Mouse (Mus musculus): ENCODE measurements around the gene Hba-x. TPM values are rescaled to one million over a fixed set of nuclear protein-coding genes. Genes with fewer than 3 reads are reported as not detected.

Hba-x gene
- not detected for total RNA-seq (2021)
- long read RNA-seq, experiment 1, result 0 reads
- long read RNA-seq, experiment 2, result 0 reads

GRCm38 (mm10) chr11:32276347-32276746, at the start of gene Hba-x:
Gene Hba-x (plus strand): TSS chr11:32276400.
- no peak for DNase-seq

DNA sequence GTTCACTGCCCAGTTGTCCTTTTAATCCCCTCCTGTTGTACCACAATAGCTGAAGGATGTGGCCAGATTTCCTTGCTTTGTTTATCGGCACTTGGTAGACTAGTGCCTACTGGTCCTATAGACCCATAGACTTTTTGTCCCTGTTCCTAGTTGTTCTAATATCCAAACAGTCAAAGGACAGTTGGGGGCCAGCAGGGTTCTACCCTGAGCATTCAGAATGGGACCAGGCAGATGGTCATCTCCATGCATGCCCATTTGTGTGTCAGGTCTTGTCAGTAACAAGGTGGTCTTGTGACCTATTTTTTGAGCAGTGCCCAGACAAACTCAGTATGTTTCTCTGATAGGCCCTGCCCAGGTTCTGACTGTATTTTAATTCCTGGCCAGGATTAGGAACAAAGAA, 49.2 kb upstream of the Hba-x start:
- no peak for DNase-seq

DNA sequence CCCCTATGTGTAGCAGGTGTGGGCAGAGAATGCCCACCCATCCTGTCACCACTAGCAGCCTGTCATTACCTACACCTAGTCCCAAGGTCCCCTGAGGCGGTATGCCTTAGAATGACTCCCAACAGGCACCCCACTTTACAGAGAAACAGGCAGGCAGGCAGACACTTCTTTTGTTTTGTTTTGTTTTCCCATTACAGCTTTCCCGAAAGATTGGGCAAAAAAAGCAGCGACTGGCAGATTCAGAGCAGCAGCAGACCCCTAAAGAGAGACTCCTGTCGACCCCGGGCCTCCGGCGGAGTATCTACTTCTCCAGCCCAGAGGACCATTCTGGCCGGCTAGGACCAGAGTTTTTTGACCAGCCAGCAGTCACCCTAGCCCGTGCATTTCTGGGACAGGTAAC, 48.6 kb upstream of the Hba-x start:
- no peak for DNase-seq

DNA sequence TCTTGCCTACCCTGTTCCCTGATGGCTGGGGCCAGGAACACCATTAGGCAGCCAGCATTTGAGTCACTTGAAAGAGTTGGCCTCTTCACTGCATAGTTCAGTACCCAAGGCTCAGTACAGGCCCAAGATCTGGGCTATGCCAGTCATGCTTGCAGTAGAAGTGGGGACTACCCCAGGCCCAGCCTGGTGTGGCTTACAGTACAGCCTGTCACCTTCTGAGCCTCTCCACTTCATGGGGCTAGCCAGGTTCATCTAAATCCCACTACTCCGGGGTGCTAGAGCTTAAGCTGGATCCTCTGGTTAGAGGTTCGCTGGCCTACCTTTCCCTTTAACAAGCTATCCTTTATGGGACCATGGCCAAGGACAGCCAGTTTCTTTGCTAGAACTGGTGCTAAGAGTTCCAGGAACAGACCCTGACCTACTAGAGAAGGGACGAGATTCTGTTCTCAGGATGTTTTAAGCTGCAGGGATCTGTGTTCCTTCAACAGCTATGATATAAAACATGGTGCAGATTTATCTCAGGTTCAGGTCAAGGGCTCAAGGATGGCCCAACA, 47.8 kb upstream of the Hba-x start:
- DNase-seq, result no peak

DNA sequence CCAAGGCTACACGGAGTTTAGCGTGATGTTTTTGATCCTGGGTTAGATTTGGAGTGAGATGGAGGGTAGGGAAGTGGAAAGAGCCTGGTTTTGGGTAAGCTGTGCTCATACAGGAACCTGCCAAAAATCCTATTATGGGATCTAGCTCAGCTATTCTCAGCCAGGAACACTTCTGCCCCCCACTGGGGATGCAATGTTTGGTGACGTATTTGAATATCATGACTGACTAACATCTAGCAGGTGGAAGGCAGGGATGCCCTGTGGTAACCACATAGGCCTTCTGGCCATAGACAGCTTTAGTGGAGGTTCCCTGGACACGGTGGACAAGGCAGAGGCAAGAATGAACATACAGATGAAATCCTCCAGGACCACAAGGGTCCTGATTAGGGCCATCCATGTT, 46.0 kb upstream of the Hba-x start:
- no peak for DNase-seq

DNA sequence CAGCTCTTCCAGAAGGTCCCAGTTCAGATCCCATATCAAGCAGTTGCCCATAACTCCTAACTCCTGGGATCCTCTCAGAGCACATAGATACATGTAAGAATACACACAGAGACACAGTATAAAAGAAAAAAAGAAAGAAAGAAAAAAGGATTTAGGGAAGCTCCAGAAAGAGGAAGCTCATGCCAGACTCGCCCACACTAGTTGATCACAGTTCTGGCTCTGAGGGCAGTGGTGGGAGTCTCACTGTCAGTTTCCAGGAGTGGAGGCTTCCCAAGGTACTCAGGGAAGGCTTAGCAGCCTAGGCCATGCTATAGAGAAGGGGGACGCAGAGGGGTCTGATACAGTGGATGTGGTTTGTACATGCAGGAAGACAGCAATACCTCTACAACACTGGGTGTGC, 45.1 kb upstream of the Hba-x start:
- no peak for DNase-seq

GRCm38 (mm10) chr11:32232848-32233247, 43.4 kb upstream of the Hba-x start:
- no peak for DNase-seq

DNA sequence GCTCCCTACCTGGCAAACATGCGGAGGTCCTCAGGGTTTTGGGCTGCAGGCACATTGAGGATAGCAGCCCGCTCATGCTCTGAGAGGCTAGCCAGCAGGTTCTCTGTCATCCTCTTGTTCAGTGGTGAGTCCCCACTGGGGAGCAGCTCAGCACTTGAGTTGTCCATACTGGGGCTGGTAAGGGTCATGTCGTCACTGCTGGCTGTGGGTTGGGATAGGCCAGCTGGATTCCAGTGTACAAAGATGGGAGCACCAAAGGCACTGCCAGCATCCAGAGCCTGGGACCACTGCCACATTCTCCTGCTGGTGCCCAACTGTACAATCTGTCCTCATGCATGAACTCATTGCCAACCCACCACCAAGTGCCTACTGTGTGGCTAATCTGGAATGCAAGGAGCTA, 42.3 kb upstream of the Hba-x start:
- no peak for DNase-seq

DNA sequence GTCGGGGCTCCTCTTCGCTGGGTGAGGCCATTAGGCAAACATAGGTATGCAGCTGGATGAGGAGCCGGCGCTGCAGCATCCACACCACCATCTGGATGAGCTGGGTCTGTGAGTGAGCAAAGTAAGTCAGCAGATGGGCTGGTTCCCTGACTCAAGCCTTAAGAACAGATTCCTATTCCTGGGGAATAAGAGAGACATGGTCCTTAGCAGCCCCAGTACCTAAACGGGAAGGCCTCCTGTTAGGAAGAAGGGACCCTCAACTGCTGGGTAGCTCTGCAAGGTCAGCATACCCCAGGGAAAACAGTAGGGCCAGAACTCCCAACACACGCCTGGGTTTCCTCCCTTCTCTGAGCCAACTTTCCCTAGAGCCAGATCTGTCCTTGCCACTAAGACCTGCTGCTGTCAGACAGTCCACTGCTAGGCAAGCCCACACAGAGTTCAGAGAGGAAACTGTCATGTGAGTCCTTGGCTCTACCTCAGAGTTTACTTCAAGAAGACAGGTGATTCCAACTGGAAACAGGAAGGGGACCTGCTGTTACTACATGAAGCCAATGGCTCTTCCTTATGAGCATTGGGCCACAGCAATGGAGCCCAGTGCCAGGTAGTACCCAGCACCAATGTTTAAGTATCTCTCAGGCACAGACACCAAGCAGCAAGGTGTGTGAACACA, 41.2 kb upstream of the Hba-x start:
- no peak for DNase-seq

DNA sequence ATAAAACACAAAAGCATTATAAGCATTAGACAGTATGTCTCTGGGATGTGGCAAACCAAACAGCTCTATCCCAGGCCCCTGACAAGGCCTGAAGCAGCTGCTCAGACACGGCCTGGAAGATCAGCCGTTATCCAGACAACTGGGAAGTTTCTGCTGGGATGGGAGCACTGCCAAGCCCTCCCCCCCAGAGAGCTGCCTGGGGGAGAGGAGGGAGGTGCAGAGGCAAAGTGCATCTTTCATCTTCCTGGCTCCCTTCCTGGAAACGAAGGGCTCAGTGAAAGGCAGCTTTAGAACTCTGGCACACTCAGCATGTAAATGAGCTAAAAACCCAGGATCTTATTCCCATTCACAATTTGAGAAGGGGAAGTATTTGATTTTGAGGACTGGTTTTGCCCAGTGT, 40.6 kb upstream of the Hba-x start:
- DNase-seq, result peak; percentile 83

DNA sequence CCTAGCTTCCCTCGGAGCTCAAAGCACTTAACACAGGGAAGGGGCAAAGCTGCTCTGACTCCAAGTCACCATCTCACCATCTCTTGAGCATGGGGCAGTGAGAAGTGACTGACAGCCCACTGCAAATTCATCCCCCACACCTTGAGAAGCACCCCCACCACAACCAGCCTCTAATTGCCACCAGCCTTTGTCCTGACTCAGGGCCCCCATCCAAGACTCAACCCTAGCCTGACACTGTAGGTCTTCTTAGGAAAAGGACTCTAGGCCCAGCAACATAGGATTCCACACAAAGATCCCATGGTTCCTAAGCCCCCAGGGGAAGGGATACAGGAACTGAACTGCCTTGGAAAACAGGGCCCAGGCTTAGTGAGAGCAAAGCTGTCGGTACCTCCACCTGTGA, 40.1 kb upstream of the Hba-x start:
- no peak for DNase-seq

- DNase-seq, result no peak
These were observed 39.3 kb upstream of the Hba-x start for GRCm38 (mm10) chr11:32236712-32237410.

DNA sequence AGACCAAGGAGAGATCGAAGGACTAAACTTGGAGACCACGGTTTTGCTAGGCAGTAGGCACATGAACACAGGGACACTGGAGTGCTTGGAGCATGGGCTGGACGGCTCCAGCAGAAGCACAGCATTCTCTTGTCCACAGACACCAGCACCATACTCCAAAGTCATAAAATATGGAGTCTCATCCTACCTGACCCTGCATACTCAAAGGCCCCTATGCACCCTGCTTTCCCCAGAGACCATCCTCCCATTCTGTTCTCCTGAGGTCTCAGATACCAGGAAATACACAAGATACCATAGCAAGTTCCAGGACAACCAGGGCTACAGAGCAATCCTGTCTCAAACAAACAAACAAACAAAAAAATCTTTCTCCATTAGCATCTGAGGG, 38.8 kb upstream of the Hba-x start:
- no peak for DNase-seq

- DNase-seq, result peak; percentile 51
These were observed 37.9 kb upstream of the Hba-x start for GRCm38 (mm10) chr11:32238093-32238860.

GRCm38 (mm10) chr11:32241391-32241790, 34.8 kb upstream of the Hba-x start:
- DNase-seq, result no peak

DNA sequence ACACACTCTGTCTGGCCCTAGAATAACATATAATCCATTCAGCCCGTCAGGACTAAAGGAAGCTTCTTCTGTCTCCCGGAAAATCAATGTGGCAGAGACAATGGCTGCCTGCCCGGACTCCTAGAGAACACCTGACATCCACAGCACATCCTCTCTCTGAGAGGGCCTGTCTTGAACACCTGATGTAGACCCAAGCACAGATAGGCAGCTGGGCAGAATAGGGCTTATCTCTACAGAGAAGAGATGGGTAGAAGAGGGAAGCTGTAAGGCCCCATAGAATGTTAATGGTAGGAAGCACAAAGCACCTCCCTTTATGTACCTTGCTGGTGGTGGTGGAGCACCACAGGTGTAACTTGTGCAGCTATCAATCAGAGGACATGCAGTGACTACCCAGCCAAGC, 34.0 kb upstream of the Hba-x start:
- no peak for DNase-seq

GRCm38 (mm10) chr11:32243205-32243955, 32.8 kb upstream of the Hba-x start:
- no peak for DNase-seq

DNA sequence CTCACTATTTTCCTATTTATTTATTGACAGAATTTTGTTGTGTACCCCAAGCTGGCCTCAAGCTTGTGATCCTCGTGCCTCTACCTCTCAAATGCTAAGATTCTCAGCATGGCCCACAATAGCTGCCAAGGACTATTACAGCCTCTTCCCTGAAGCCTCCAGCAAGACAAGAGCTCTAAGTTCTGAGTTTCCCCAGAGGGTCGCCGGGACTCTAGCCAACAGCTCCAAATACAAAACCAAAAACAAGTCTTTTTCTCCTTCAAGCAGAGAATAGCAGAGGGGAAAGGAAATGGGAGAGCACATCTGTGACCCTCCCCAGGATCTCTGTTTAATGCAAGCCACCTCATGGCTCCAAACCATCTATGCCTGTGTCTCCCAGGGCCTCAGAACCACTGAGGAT, 32.1 kb upstream of the Hba-x start:
- DNase-seq, result peak; percentile 60

DNA sequence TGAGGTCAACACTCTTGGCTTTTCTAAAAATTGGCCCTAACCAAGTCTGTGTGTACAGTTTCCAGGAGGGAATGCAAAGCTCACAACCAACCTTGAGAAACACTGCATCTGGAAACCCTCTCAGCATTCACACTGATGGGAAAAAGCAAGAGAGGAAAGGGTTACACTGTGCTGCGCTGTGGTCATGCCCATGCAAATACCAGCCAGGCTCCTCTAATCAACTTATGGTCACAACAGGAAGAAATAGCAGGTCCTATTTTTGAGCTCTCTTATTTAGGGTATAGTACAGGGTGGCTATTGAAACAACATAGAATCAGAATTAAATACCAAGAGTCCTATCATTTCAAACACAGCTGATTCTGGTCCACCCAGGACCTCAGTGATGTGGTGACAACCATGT, 31.6 kb upstream of the Hba-x start:
- no peak for DNase-seq

DNA sequence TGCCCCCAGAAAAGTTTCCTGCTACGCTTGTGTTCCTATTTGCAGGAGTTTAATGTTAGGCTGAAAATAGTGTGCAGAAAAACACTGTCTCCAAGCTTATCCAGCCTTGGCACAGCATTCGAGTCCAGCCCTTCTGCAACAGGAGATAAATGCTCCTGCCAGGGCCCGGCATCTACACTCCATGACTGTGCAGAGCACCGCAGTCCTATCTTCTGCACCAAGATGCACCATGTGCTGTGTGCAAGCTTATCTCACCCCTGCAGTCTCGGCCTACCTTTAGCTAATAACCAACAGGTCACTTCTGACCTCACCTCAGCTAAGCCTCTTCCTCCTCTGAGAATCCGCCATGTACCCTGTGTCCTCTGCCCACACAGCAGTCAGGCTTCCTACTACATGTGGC, 30.6 kb upstream of the Hba-x start:
- no peak for DNase-seq

DNA sequence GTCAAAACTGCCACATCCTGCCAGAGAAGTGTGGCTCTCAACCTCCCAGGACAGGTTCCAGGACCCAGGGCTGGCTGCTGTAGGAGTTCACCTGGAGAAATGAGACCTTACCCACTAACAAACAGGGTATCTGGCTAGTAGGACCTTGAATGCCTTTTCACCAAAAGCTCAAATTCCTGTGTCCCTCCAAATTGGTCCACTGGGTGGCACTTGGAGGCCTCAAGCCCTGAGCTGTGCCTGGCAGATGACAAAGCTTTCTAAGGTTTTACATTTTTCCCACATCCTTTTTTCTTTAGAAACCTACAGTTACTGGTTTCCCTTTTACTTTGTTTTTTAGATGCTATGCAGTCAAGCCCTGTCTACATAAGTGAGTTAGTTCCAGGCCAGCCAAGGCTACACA, 29.1 kb upstream of the Hba-x start:
- no peak for DNase-seq

DNA sequence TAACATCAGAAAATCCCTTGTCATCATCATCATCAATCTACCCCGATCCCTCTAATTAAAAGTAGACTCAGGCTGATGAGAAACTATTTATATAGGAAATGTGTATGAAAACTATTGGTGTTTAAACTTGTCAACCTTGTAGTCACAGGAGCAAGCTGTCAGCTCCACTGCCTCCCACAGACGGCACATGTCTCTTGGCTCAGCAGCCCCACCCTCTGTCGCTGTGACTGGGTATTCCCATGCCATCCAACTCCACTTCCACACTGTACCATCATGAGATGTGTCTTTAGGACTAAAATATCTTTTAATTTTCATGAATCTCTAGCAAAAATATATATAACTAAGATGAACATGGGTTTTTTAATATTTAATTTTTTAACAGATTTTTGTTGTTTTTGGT, 27.9 kb upstream of the Hba-x start:
- DNase-seq, result no peak
